Mouse (Mus musculus) hindbrain, embryonic 14.5 days (tissue): ENCODE measurements around the gene Mrpl28. TPM values are rescaled to one million over a fixed set of nuclear protein-coding genes. Genes with fewer than 3 reads are reported as not detected.
"Not testable (repeated sequence)": the region's sequence is repeated elsewhere in the genome, so short reads cannot be mapped to it uniquely, and the experiment has no call there.

Source experiments
- ATAC-seq: fragments of 200-750 bp; cut with Nextera tagmentation; 2 replicates; pipeline ENCODE4 v1.8.0; 2017; ENCODE audit warnings: moderate number of reproducible peaks, mild to moderate bottlenecking, moderate TSS enrichment, moderate library complexity; ENCODE audit not compliant: low FRiP score
- DNase-seq: peaks from one replicate; pipeline ENCODE4 v3.0.0-alpha.2; 2015; ENCODE audit warnings: low spot score
- H3K27ac ChIP-seq: fragments of 300-500 bp; sonication (generic); 2 replicates; pipeline ENCODE4 v1.5.1; 2014; ENCODE audit warnings: mild to moderate bottlenecking, moderate library complexity
- H3K27me3 ChIP-seq: fragments of 300-500 bp; sonication (generic); 2 replicates; pipeline ENCODE4 v1.6.1; 2014; ENCODE audit warnings: mild to moderate bottlenecking, low read length, mixed read lengths; ENCODE audit not compliant: control insufficient read depth, insufficient read depth
- H3K36me3 ChIP-seq: fragments of 300-500 bp; sonication (generic); replicated peaks from 2 replicates; pipeline ENCODE4 v1.6.1; 2014; ENCODE audit not compliant: control insufficient read depth, insufficient read depth
- H3K4me1 ChIP-seq: fragments of 300-500 bp; sonication (generic); replicated peaks from 2 replicates; pipeline ENCODE4 v1.6.1; 2014; ENCODE audit warnings: antibody characterized with exemption, low read length, mixed read lengths; ENCODE audit not compliant: control insufficient read depth, insufficient read depth
- H3K4me2 ChIP-seq: fragments of 300-500 bp; sonication (generic); replicated peaks from 2 replicates; pipeline ENCODE4 v1.6.1; 2014; ENCODE audit warnings: mild to moderate bottlenecking, moderate library complexity
- H3K4me3 ChIP-seq: fragments of 300-500 bp; sonication (generic); replicated peaks from 2 replicates; pipeline ENCODE4 v1.5.1; 2014; ENCODE audit warnings: mild to moderate bottlenecking, low read length
- H3K9ac ChIP-seq: fragments of 300-500 bp; sonication (generic); 2 replicates; pipeline ENCODE4 v1.6.1; 2014
- H3K9me3 ChIP-seq: fragments of 300-500 bp; sonication (generic); 2 replicates; pipeline ENCODE4 v1.6.1; 2016; ENCODE audit warnings: low read length; ENCODE audit not compliant: control insufficient read depth
- WGBS: fragments of 180-500 bp; shearing (Covaris S2); extraction: QIAGEN DNeasy Blood & Tissue Kit; methylation state at CpG from one replicate; pipeline ENCODE4 v1.1.7; 2014; 5-methylcytosine and 5-hydroxymethylcytosine counted together
- polyA plus RNA-seq: library from polyadenylated mRNA; unstranded; fragments of >200 nt; fragmentation: Nextera tagmentation; extraction: Ambion mirVana; gene quantifications from 2 replicates; pipeline ENCODE4 v1.2.1, GENCODE M21; 2014

Gene Mrpl28
- polyA plus RNA-seq, 1 experiment from 2014 or later: 184 TPM

- Histone ChIP-seq H3K4me2 (no peak overlapping the region), H3K4me3 (no peak overlapping the region), H3K9me3 (no peaks in the 10 kb centered on the region), H3K9ac (no peak overlapping the region), H3K27me3 (no peaks in the 10 kb centered on the region), H3K4me1 (peaks cover 18% of the 10 kb centered on the region), H3K36me3 (peaks cover 45% of the 10 kb centered on the region), H3K27ac (no peak overlapping the region)
- ATAC-seq (no peak), DNase-seq (no peak)
- WGBS: 100% methylated on average over 5 of the region's 5 CpGs
Measured at GRCm38 (mm10) chr17:26143386-26143785, 20.1 kb downstream of the Mrpl28 start.

GRCm38 (mm10) chr17:26149056-26149455 is 25.8 kb downstream of the Mrpl28 start:
- 80% methylated on average over 2 of the region's 2 CpGs for WGBS
- no peak overlapping the region for H3K27ac ChIP-seq
- no peak for ATAC-seq
- no peak overlapping the region for H3K4me2 ChIP-seq
- H3K4me3 ChIP-seq: no peak overlapping the region
- H3K27me3 ChIP-seq: no peaks in the 10 kb centered on the region
- H3K4me1 ChIP-seq: no peaks in the 10 kb centered on the region
- no peaks in the 10 kb centered on the region for H3K9me3 ChIP-seq
- DNase-seq: no peak
- no peak overlapping the region for H3K9ac ChIP-seq
- H3K36me3 ChIP-seq: peaks cover 51% of the 10 kb centered on the region

- H3K4me3 ChIP-seq: no peak overlapping the region
- WGBS: 93% methylated on average over 2 of the region's 2 CpGs
- H3K27me3 ChIP-seq: no peaks in the 10 kb centered on the region
- ATAC-seq: no peak
- H3K9me3 ChIP-seq: no peaks in the 10 kb centered on the region
- no peak for DNase-seq
- no peak overlapping the region for H3K27ac ChIP-seq
- H3K4me2 ChIP-seq: no peak overlapping the region
- peaks cover 29% of the 10 kb centered on the region for H3K36me3 ChIP-seq
- H3K4me1 ChIP-seq: no peaks in the 10 kb centered on the region
- H3K9ac ChIP-seq: no peak overlapping the region
Measured at GRCm38 (mm10) chr17:26151886-26152630, 28.8 kb downstream of the Mrpl28 start.

DNA sequence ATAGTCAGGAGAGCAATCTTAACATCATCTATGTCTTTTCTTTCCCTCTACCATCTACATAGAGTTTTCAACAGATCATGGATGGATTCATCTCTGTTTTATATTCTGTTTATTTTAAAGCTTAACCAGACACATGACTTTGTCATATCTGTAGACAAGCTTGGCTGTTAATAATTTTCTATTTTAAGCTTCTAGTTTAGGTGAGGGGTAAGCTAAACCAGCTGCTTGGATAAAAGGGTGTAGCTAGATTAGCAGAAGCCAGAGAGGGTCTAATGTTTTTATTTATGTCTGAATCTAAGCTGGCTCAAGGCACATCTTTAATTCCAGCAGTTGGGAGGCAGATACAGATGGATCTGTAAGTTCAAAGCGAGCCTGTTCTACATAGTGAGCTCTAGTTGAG is 39.4 kb downstream of the Mrpl28 start:
- Histone ChIP-seq H3K4me3 (no peak overlapping the region), H3K27me3 (no peaks in the 10 kb centered on the region), H3K36me3 (no peaks in the 10 kb centered on the region), H3K9ac (no peak overlapping the region), H3K27ac (no peak overlapping the region), H3K4me1 (no peaks in the 10 kb centered on the region), H3K4me2 (no peak overlapping the region), H3K9me3 (no peaks in the 10 kb centered on the region)
- ATAC-seq (no peak), DNase-seq (no peak)
- 94% methylated on average over 1 of the region's 1 CpGs for WGBS

GRCm38 (mm10) chr17:26168039-26168438 is 44.7 kb downstream of the Mrpl28 start:
- Histone ChIP-seq H3K9ac (no peak overlapping the region), H3K4me2 (no peak overlapping the region), H3K9me3 (no peaks in the 10 kb centered on the region), H3K27me3 (no peaks in the 10 kb centered on the region), H3K4me1 (no peaks in the 10 kb centered on the region), H3K36me3 (no peaks in the 10 kb centered on the region), H3K27ac (no peak overlapping the region), H3K4me3 (no peak overlapping the region)
- ATAC-seq (no peak), DNase-seq (no peak)
- WGBS: 96% methylated on average over 2 of the region's 2 CpGs

DNA sequence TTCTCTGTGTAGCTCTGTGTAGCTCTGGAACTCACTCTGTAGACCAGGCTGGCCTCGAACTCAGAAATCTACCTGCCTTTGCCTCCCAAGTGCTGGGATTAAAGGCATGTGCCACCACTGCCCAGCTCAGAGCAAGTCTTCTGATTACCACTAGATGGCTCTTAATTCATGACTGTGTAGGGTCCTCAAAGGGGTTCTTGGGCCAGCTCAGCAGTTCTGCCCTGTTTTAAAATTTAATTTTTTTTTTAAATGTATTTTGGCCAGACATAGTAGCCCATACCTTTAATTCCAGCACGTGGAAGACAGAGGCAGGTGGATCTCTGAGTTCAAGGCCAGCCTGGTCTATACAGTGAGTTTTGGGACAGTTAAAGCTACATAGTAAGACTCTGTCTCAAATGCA is 51.9 kb downstream of the Mrpl28 start:
- WGBS: 89% methylated on average over 2 of the region's 2 CpGs
- DNase-seq, H3K9ac ChIP-seq, H3K27ac ChIP-seq, H3K4me1 ChIP-seq, H3K4me3 ChIP-seq, H3K4me2 ChIP-seq, ATAC-seq, H3K27me3 ChIP-seq, H3K9me3 ChIP-seq: not testable (repeated sequence)
- peaks cover 42% of the 10 kb centered on the region for H3K36me3 ChIP-seq

Other genes with a start within 250 kb of the Mrpl28 start
- 58.5 and 67.3 TPM in 2 replicates for gene Mettl26, start 248.4 kb upstream of the Mrpl28 start, polyA plus RNA-seq
- 0.63 and 0.71 TPM in 2 replicates for gene Wfikkn1, start 242.6 kb upstream of the Mrpl28 start, polyA plus RNA-seq
- gene Rab40c, start 203.8 kb upstream of the Mrpl28 start, polyA plus RNA-seq: 28.1 and 29.8 TPM in 2 replicates
- 64.2 and 74.2 TPM in 2 replicates for gene Pigq, start 178.6 kb upstream of the Mrpl28 start, polyA plus RNA-seq
- gene Nhlrc4, start 178.5 kb upstream of the Mrpl28 start, polyA plus RNA-seq: 0.13 TPM in 1 of 2 replicates, not detected in the other
- 0.44 and 1.8 TPM in 2 replicates for gene A930017K11Rik, start 170.9 kb upstream of the Mrpl28 start, polyA plus RNA-seq
- gene Capn15, start 137.7 kb upstream of the Mrpl28 start, polyA plus RNA-seq: 21.5 and 27.5 TPM in 2 replicates
- gene Rab11fip3, start 53.9 kb upstream of the Mrpl28 start, polyA plus RNA-seq: 27.4 and 29.5 TPM in 2 replicates
- gene Decr2, start 33.2 kb upstream of the Mrpl28 start, polyA plus RNA-seq: 22.6 and 28.8 TPM in 2 replicates
- gene Nme4, start 27.9 kb upstream of the Mrpl28 start, polyA plus RNA-seq: 14.5 and 17.5 TPM in 2 replicates
- 3.2 and 3.9 TPM in 2 replicates for gene Tmem8, start 10.2 kb upstream of the Mrpl28 start, polyA plus RNA-seq
- gene Axin1, start 15.2 kb downstream of the Mrpl28 start, polyA plus RNA-seq: 7.0 and 8.5 TPM in 2 replicates
- 0.28 TPM in 1 of 2 replicates, not detected in the other for gene Pdia2, start 75.6 kb downstream of the Mrpl28 start, polyA plus RNA-seq
- gene Rgs11, start 79.5 kb downstream of the Mrpl28 start, polyA plus RNA-seq: 14.2 and 16.1 TPM in 2 replicates
- gene Arhgdig, start 84.3 kb downstream of the Mrpl28 start, polyA plus RNA-seq: 181 and 195 TPM in 2 replicates
- gene Fam234a, start 120.7 kb downstream of the Mrpl28 start, polyA plus RNA-seq: 31.2 and 31.4 TPM in 2 replicates
- gene Luc7l, start 129.4 kb downstream of the Mrpl28 start, polyA plus RNA-seq: 100.0 and 104 TPM in 2 replicates